Mouse (Mus musculus): ENCODE results near the gene Vmn2r41. TPM values are rescaled to one million over a fixed set of nuclear protein-coding genes. Genes with fewer than 3 reads are reported as not detected.

Vmn2r41 gene
- polyA plus RNA-seq (2017; shearing (Covaris generic)), result not detected

DNA sequence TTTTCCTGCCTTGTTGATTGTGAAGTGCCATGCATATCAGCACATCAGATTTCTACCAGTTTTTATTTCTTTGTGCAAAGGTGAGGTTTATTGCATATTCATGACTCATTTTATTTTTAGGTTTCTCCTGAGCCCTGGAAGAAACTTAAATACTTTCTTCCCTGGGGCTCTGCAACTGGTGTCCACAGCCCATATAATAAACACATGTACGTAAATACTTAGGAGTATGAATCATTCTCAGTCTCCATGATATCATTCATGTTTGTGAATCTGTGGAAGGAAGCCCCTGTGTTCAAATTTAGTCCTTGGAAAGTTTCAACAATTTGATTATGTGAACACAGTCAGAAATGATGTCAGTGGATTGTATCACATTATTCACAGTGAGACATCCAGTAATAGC, at the start of gene Vmn2r41:
Gene Vmn2r41, minus strand, starts transcription at position 101 of the 400 bp plus-strand sequence.

DNA sequence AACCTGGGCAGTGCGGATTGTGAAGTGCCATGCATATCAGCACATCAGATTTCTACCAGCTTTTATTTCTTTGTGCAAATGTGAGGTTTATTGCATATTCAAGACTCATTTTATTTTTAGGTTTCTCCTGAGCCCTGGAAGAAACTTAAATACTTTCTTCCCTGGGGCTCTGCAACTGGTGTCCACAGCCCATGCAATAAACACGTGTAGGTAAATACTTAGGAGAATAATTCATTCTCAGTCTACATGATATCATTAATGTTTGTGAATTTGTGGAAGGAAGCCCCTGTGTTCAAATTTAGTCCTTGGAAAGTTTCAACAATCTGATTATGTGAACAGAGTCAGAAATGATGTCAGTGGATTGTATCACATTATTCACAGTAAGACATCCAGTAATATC, 38.8 kb upstream of the Vmn2r41 start, which contains the start of gene Vmn2r42:
Gene Vmn2r42, minus strand, starts transcription at position 101 of the 400 bp plus-strand sequence.

Other genes with a start within 250 kb of the Vmn2r41 start
- gene Vmn2r42, start 38.7 kb upstream of the Vmn2r41 start, polyA plus RNA-seq (2017; shearing (Covaris generic)), result under 1 TPM; 0.07 to 0.54 TPM
- gene Vmn2r43, start 98.9 kb upstream of the Vmn2r41 start, polyA plus RNA-seq (2017; shearing (Covaris generic)), result not detected
- under 1 TPM; 0.06 to 0.11 TPM for gene Vmn2r44, start 221.7 kb upstream of the Vmn2r41 start, polyA plus RNA-seq (2017; shearing (Covaris generic))